Mouse (Mus musculus): ENCODE measurements around the gene Rnf157. TPM values are rescaled to one million over a fixed set of nuclear protein-coding genes. Genes with fewer than 3 reads are reported as not detected.

Rnf157 gene
- polyA plus RNA-seq, 1 experiment, result 199 TPM

DNA sequence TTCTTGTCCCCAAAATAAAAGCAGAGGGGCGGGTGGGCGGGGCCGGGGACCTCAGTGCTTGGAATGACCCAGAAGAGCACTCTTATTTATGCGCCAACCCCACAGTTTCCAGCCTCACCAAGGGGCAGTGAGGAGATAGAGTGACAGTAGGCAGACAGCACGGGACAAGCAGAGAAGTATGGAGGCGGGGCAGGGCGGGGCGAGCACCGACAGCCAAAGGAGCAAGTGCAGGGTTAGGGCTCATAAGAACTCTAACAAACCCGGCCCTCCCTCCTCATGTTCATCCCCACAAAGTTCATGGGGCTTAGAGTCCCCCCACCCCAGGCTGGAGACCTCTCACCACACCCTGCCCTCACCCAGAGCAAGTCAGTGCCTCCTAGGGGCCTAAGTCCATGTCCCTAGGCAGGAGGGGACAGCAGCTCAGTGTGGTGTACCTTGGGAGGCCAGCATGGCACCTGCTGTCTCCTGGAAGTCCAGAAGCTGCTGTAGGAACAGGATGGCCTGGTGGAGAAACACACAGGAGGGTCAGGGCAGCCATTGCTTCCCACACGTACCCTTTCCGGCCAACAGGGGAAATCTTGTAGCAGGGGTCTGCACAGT is 119.2 kb downstream of the Rnf157 start:
- TF ChIP-seq CTCF (IDR thresholded peaks at IDR 0.05; ENCODE audit: insufficient read depth, low read depth, low read length), result no peak
- TF ChIP-seq POLR2A (IDR thresholded peaks at IDR 0.05; ENCODE audit: insufficient read depth, low read depth, low read length), result no peak
- H3K4me3 ChIP-seq (ENCODE audit: insufficient read depth, low read depth, low read length), result no peak overlapping the region
- H3K27ac ChIP-seq (ENCODE audit: insufficient read depth, low read depth, low read length), result no peak overlapping the region
- H3K4me1 ChIP-seq (ENCODE audit: control insufficient read depth, insufficient read depth, low read length), result no peaks in the 10 kb centered on the region
- WGBS, result 86% methylated on average over 12 of the region's 12 CpGs

DNA sequence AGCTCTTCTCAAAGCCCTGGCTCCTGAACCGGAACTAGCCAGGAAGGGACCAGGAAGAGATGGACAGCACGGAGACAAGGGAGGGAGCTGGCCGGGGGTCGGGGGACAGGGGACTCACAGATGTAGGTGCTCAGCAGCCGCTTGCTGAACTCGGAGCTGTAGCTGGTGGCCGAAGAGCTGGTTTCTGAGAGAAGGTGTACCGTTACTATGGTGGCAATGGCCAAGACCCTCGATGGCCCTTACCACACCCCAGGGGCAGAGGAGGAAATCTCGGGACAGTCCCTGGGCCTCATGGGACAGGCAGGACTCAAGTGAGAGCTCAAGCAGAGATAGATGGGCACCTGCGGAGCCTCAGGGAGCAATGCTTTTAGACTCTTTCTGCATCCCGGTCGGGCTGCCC is 120.4 kb downstream of the Rnf157 start:
- H3K4me3 ChIP-seq (ENCODE audit: insufficient read depth, low read depth, low read length), result no peak overlapping the region
- TF ChIP-seq POLR2A (IDR thresholded peaks at IDR 0.05; ENCODE audit: insufficient read depth, low read depth, low read length) (no peak), CTCF (IDR thresholded peaks at IDR 0.05; ENCODE audit: insufficient read depth, low read depth, low read length) (no peak)
- no peaks in the 10 kb centered on the region for H3K4me1 ChIP-seq (ENCODE audit: control insufficient read depth, insufficient read depth, low read length)
- 92% methylated on average over 13 of the region's 13 CpGs for WGBS
- H3K27ac ChIP-seq (ENCODE audit: insufficient read depth, low read depth, low read length), result no peak overlapping the region

DNA sequence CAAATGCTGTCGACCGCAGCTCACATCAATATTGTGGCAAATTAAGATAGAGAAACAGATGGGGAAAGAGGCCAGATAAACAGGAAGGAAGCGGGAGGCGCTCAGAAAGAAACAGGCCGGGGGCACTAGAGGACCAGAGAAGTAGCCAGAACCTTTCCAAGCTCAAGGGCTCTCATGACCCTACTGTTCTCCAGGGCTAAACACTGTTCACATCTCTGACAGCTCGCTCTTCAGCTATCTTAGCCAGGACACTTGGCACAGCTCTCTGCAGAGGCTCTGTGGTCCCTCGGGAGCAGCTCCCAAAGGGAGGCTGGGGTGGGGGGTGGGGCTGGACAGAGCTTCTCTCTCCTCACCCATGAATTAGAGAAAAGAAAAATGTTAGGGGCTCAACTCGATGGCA is 122.3 kb downstream of the Rnf157 start:
- TF ChIP-seq POLR2A (IDR thresholded peaks at IDR 0.05; ENCODE audit: insufficient read depth, low read depth, low read length) (no peak), CTCF (IDR thresholded peaks at IDR 0.05; ENCODE audit: insufficient read depth, low read depth, low read length) (no peak)
- WGBS, result 76% methylated on average over 8 of the region's 8 CpGs
- Histone ChIP-seq H3K4me1 (ENCODE audit: control insufficient read depth, insufficient read depth, low read length) (no peaks in the 10 kb centered on the region), H3K4me3 (ENCODE audit: insufficient read depth, low read depth, low read length) (no peak overlapping the region), H3K27ac (ENCODE audit: insufficient read depth, low read depth, low read length) (no peak overlapping the region)

DNA sequence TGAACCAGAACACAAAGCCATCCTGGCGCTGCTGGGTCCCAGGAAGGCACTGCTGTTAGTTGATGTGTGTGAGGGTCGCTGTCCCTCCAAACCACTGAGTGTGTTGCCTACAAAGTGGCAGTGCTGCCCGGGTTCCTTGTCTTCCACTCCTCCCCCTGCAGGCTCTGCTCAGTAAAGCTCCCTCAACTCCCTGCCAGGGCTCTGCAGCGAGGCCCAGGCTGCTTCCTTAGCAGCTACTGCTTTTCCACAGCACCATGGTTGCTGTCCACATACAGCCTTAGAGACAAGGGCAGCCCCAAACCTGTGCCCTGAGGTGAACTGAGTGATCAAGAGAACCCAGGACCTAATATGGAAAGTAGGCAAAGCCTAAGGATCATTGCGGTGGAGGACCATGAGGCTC is 125.5 kb downstream of the Rnf157 start:
- WGBS, result 79% methylated on average over 5 of the region's 5 CpGs
- Histone ChIP-seq H3K4me3 (ENCODE audit: insufficient read depth, low read depth, low read length) (no peak overlapping the region), H3K27ac (ENCODE audit: insufficient read depth, low read depth, low read length) (no peak overlapping the region), H3K4me1 (ENCODE audit: control insufficient read depth, insufficient read depth, low read length) (peaks cover 5% of the 10 kb centered on the region; the same call in 1 of the 2 replicates)
- TF ChIP-seq POLR2A (IDR thresholded peaks at IDR 0.05; ENCODE audit: insufficient read depth, low read depth, low read length) (no peak), CTCF (IDR thresholded peaks at IDR 0.05; ENCODE audit: insufficient read depth, low read depth, low read length) (no peak)

Other genes with a start within 250 kb of the Rnf157 start
- 87.6 TPM in 1 of 2 replicates, not detected in the other for gene Fbf1, start 244.9 kb downstream of the Rnf157 start, polyA plus RNA-seq (2012; ENCODE audit: insufficient read depth, insufficient read length, low replicate concordance, missing spikeins)
- not detected in 2 replicates for gene Ten1, start 214.2 kb downstream of the Rnf157 start, polyA plus RNA-seq (2012; ENCODE audit: insufficient read depth, insufficient read length, low replicate concordance, missing spikeins)
- gene Acox1, start 214.0 kb downstream of the Rnf157 start, polyA plus RNA-seq (2012; ENCODE audit: insufficient read depth, insufficient read length, low replicate concordance, missing spikeins), result not detected in 2 replicates
- gene Evpl, start 175.0 kb downstream of the Rnf157 start, polyA plus RNA-seq (2012; ENCODE audit: insufficient read depth, insufficient read length, low replicate concordance, missing spikeins), result not detected in 2 replicates
- gene Srp68, start 138.8 kb downstream of the Rnf157 start, polyA plus RNA-seq (2012; ENCODE audit: insufficient read depth, insufficient read length, low replicate concordance, missing spikeins), result not detected in 2 replicates
- not detected in 2 replicates for gene Galr2, start 132.1 kb downstream of the Rnf157 start, polyA plus RNA-seq (2012; ENCODE audit: insufficient read depth, insufficient read length, low replicate concordance, missing spikeins)
- not detected in 2 replicates for gene Exoc7, start 105.8 kb downstream of the Rnf157 start, polyA plus RNA-seq (2012; ENCODE audit: insufficient read depth, insufficient read length, low replicate concordance, missing spikeins)
- gene Foxj1, start 77.6 kb downstream of the Rnf157 start, polyA plus RNA-seq (2012; ENCODE audit: insufficient read depth, insufficient read length, low replicate concordance, missing spikeins), result not detected in 2 replicates
- not detected in 2 replicates for gene Ubald2, start 21.1 kb upstream of the Rnf157 start, polyA plus RNA-seq (2012; ENCODE audit: insufficient read depth, insufficient read length, low replicate concordance, missing spikeins)
- gene Qrich2, start 53.2 kb upstream of the Rnf157 start, polyA plus RNA-seq (2012; ENCODE audit: insufficient read depth, insufficient read length, low replicate concordance, missing spikeins), result not detected in 2 replicates
- not detected in 2 replicates for gene Prpsap1, start 81.2 kb upstream of the Rnf157 start, polyA plus RNA-seq (2012; ENCODE audit: insufficient read depth, insufficient read length, low replicate concordance, missing spikeins)
- gene Sphk1, start 117.9 kb upstream of the Rnf157 start, polyA plus RNA-seq (2012; ENCODE audit: insufficient read depth, insufficient read length, low replicate concordance, missing spikeins), result not detected in 2 replicates
- not detected in 2 replicates for gene Ube2o, start 168.4 kb upstream of the Rnf157 start, polyA plus RNA-seq (2012; ENCODE audit: insufficient read depth, insufficient read length, low replicate concordance, missing spikeins)
- gene Aanat, start 173.4 kb upstream of the Rnf157 start, polyA plus RNA-seq (2012; ENCODE audit: insufficient read depth, insufficient read length, low replicate concordance, missing spikeins), result not detected in 2 replicates
- gene Rhbdf2, start 214.0 kb upstream of the Rnf157 start, polyA plus RNA-seq (2012; ENCODE audit: insufficient read depth, insufficient read length, low replicate concordance, missing spikeins), result not detected in 2 replicates
- gene Prcd, start 240.5 kb upstream of the Rnf157 start, polyA plus RNA-seq (2012; ENCODE audit: insufficient read depth, insufficient read length, low replicate concordance, missing spikeins), result not detected in 2 replicates
- gene Cygb, start 241.3 kb upstream of the Rnf157 start, polyA plus RNA-seq (2012; ENCODE audit: insufficient read depth, insufficient read length, low replicate concordance, missing spikeins), result not detected in 2 replicates

Data from olfactory bulb, adult 2 months (tissue).